Mouse (Mus musculus) hindbrain, embryonic 11.5 days (tissue): ENCODE results near the gene Map2k5. TPM values are rescaled to one million over a fixed set of nuclear protein-coding genes. Genes with fewer than 3 reads are reported as not detected.

Experiments used
- ATAC-seq: fragments of 200-750 bp; cut with Nextera tagmentation; 2 replicates; pipeline ENCODE4 v1.8.0; 2017; ENCODE audit warnings: mild to moderate bottlenecking, moderate TSS enrichment, moderate library complexity; ENCODE audit not compliant: low FRiP score
- DNase-seq: peaks from one replicate; pipeline ENCODE4 v3.0.0-alpha.2; 2015; ENCODE audit warnings: low spot score
- H3K27ac ChIP-seq: fragments of 300-500 bp; sonication (generic); 2 replicates; pipeline ENCODE4 v1.5.1; 2014; ENCODE audit warnings: mild to moderate bottlenecking, low read depth, low read length
- H3K27me3 ChIP-seq: fragments of 300-500 bp; sonication (generic); 2 replicates; pipeline ENCODE4 v1.6.1; 2014; ENCODE audit warnings: mild to moderate bottlenecking, low read length, moderate library complexity, mixed read lengths; ENCODE audit not compliant: control insufficient read depth, insufficient read depth
- H3K36me3 ChIP-seq: fragments of 300-500 bp; sonication (generic); 2 replicates; pipeline ENCODE4 v1.6.1; 2014; ENCODE audit warnings: mild to moderate bottlenecking, low read length, moderate library complexity, mixed read lengths; ENCODE audit not compliant: control insufficient read depth, insufficient read depth
- H3K4me1 ChIP-seq: fragments of 300-500 bp; sonication (generic); replicated peaks from 2 replicates; pipeline ENCODE4 v1.6.1; 2014; ENCODE audit warnings: low read length, mixed read lengths; ENCODE audit not compliant: control insufficient read depth, insufficient read depth
- H3K4me2 ChIP-seq: fragments of 300-500 bp; sonication (generic); replicated peaks from 2 replicates; pipeline ENCODE4 v1.6.1; 2014; ENCODE audit warnings: mild to moderate bottlenecking, low read depth, low read length
- H3K4me3 ChIP-seq: fragments of 300-500 bp; sonication (generic); 2 replicates; pipeline ENCODE4 v1.5.1; 2014; ENCODE audit warnings: low read depth, low read length
- H3K9ac ChIP-seq: fragments of 300-500 bp; sonication (generic); 2 replicates; pipeline ENCODE4 v1.6.1; 2014; ENCODE audit warnings: low read depth, low read length
- H3K9me3 ChIP-seq: fragments of 300-500 bp; sonication (generic); 2 replicates; pipeline ENCODE4 v1.6.1; 2016; ENCODE audit warnings: low read length; ENCODE audit not compliant: control insufficient read depth
- whole genome bisulfite sequencing: fragments of 180-500 bp; shearing (Covaris S2); extraction: QIAGEN DNeasy Blood & Tissue Kit; methylation state at CpG from one replicate; pipeline ENCODE4 v1.1.7; 2014; 5-methylcytosine and 5-hydroxymethylcytosine counted together
- polyA plus RNA-seq: library from polyadenylated mRNA; unstranded; fragments of >200 nt; fragmentation: Nextera tagmentation; extraction: Ambion mirVana; gene quantifications from 2 replicates; pipeline ENCODE4 v1.2.1, GENCODE M21; 2014

Map2k5 gene
- polyA plus RNA-seq, 1 experiment from 2014 or later, result 43.0 TPM

DNA sequence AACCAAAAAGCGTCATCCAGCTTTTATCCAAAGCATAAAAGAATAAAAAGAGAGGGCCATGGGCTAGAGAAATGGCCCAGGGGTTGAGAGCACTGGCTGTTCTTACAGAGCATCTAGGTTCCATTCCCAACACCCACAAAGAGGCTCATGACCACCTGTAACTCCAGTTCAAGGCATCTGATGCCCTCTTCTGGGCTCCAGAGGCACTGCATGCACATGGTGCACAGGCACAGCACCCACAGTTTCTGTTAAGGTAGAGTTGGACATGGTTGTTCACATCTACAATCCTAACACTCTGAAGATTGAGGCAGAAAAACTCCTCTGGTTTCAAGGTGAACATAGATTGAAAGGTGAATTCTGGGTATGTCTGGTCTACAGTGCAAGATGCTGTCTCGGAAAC, 44.6 kb downstream of the Map2k5 start:
- ATAC-seq (no peak), DNase-seq (no peak)
- no peaks in the 10 kb centered on the region for H3K27me3 ChIP-seq
- 0 out of 2 replicates have a peak, but pooled peaks cover 3% of the 10 kb centered on the region for H3K36me3 ChIP-seq
- no peak overlapping the region for H3K9ac ChIP-seq
- no peak overlapping the region for H3K27ac ChIP-seq
- no peaks in the 10 kb centered on the region for H3K4me1 ChIP-seq
- H3K4me3 ChIP-seq, result no peak overlapping the region
- no peak overlapping the region for H3K4me2 ChIP-seq
- 91% methylated on average over 2 of the region's 2 CpGs for WGBS
- no peaks in the 10 kb centered on the region for H3K9me3 ChIP-seq

DNA sequence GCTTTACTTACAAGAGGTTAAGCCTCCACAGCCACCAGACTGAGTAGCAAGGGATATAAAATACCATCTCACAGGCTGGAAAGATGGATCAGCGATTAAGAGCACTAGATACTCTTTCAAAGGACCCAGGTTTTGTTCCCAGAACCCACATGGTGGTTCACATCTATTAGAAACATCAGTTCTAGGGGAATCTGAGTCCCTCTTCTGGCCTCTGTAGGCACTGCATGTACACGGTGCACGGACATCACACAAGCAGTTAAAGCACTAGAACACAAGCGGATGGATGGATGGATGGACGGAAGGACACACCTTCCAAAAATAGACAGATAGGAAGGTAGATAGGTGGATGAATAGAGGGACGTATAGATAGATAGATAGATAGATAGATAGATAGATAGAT, 46.5 kb downstream of the Map2k5 start:
- no peak for ATAC-seq
- 94% methylated on average over 6 of the region's 6 CpGs for whole genome bisulfite sequencing
- H3K9ac ChIP-seq, result no peak overlapping the region
- H3K27ac ChIP-seq, result no peak overlapping the region
- no peaks in the 10 kb centered on the region for H3K9me3 ChIP-seq
- 0 out of 2 replicates have a peak, but pooled peaks cover 3% of the 10 kb centered on the region for H3K36me3 ChIP-seq
- H3K4me3 ChIP-seq, result no peak overlapping the region
- no peaks in the 10 kb centered on the region for H3K27me3 ChIP-seq
- DNase-seq, result no peak
- no peak overlapping the region for H3K4me2 ChIP-seq
- H3K4me1 ChIP-seq, result no peaks in the 10 kb centered on the region

DNA sequence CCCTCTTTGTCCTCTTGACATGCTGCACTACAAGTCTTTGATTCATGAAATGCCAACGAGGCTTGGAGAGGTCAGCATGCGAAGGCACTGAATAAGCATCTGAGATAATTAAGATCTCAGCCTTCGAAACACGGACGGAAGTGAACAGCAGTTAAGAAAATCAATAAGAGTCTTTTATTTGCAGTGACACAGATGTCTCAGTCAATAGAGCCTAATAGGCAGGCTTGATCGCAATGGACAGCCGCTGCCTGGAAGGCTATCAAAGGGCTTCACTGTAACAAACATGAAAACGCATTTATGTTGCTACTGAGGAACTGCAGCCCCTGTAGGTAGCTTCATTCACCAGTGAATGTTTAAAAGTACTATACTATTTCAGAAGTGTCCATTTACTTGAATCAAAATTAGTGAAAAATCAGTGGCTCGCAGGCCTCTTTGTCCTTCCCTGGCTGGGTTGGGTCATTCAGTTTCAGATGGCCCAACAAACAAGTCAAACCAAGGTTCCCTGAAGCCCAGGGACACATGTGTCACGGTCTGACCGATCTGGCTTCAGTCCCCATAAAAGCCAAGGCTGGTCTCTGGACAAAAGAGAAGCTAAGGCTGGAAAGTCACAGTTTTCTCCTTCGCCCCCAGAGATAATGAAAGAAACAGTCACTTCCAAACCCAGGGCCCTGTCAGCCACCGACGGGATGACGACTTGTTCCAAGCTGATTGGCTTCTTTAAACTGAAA, 48.6 kb downstream of the Map2k5 start:
- no peaks in the 10 kb centered on the region for H3K9me3 ChIP-seq
- H3K27me3 ChIP-seq, result no peaks in the 10 kb centered on the region
- DNase-seq (no peak), ATAC-seq (no peak)
- H3K9ac ChIP-seq, result no peak overlapping the region
- H3K4me2 ChIP-seq, result no peak overlapping the region
- no peaks in the 10 kb centered on the region for H3K4me1 ChIP-seq
- H3K4me3 ChIP-seq, result no peak overlapping the region
- WGBS, result 64% methylated on average over 15 of the region's 15 CpGs
- H3K27ac ChIP-seq, result no peak overlapping the region
- 0 out of 2 replicates have a peak, but pooled peaks cover 2% of the 10 kb centered on the region for H3K36me3 ChIP-seq

DNA sequence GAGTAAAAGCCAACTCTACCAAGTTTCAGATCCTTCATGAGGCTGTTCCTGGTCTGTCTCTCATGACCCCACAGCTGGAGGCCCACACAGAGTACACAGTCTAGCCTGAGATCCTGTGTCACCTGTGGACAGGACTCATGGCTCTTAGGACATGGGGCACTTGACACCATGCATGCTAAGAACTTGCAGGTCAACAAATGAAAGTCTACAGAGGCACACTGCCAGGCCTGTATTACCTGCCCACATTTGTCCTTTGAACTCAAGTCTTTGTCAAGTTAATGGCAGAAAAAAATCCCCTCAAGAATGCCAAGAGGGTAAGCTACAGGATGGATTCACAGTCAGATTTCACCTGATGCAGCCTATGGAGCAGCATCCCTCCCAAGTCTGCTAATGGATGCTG, 62.5 kb downstream of the Map2k5 start:
- H3K27ac ChIP-seq, result no peak overlapping the region
- H3K36me3 ChIP-seq, result no peaks in the 10 kb centered on the region
- no peaks in the 10 kb centered on the region for H3K9me3 ChIP-seq
- H3K4me3 ChIP-seq, result no peak overlapping the region
- no peak for ATAC-seq
- no peaks in the 10 kb centered on the region for H3K4me1 ChIP-seq
- no peak overlapping the region for H3K9ac ChIP-seq
- H3K4me2 ChIP-seq, result no peak overlapping the region
- no peak for DNase-seq
- no peaks in the 10 kb centered on the region for H3K27me3 ChIP-seq

DNA sequence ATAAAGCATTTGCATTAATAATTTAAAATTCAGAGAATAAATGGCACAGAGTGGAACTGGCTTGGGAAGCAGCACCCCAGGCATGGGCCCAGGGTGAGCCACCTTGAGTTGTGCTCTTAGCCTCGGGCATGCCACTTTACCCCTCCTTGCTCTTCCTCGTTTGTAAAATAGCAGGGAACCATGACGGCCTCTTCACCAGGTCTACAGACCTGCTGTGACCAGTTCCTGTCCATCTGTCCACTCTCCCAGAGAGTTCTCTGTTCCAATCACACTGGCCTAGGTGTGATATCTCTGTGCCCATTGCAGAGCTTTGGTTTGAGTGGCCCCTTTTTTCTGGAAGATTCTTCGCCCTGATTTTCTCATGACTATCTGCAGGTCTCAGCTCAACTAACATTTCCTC, 63.6 kb downstream of the Map2k5 start:
- H3K9ac ChIP-seq, result no peak overlapping the region
- H3K27ac ChIP-seq, result no peak overlapping the region
- no peak overlapping the region for H3K4me3 ChIP-seq
- no peaks in the 10 kb centered on the region for H3K4me1 ChIP-seq
- H3K4me2 ChIP-seq, result no peak overlapping the region
- DNase-seq, result no peak
- WGBS, result 66% methylated on average over 4 of the region's 4 CpGs
- no peaks in the 10 kb centered on the region for H3K27me3 ChIP-seq
- no peaks in the 10 kb centered on the region for H3K9me3 ChIP-seq
- no peak for ATAC-seq
- no peaks in the 10 kb centered on the region for H3K36me3 ChIP-seq

DNA sequence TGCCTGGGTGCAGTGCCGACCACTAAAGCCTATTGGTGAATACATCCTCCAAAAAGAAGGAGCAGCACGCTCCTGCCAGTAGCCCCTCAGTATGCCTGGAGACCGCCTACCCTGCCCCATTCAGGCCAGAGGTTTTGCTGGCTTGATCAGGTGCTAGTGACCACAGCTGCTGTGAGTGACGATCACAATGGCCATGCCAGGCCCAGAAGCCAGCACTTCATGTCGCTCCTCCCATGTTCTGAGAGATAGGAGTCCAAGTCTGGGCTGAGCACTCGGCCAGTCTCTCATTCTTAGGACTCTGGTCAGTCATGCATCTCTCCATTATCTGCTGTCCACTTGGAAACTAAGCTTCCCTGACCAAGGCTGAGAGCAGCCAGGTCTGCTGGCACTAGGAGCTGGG, 67.7 kb downstream of the Map2k5 start:
- no peaks in the 10 kb centered on the region for H3K9me3 ChIP-seq
- DNase-seq, result no peak
- H3K36me3 ChIP-seq, result no peaks in the 10 kb centered on the region
- no peak overlapping the region for H3K4me3 ChIP-seq
- H3K27me3 ChIP-seq, result no peaks in the 10 kb centered on the region
- WGBS, result 89% methylated on average over 6 of the region's 6 CpGs
- no peaks in the 10 kb centered on the region for H3K4me1 ChIP-seq
- ATAC-seq, result no peak
- H3K27ac ChIP-seq, result no peak overlapping the region
- H3K9ac ChIP-seq, result no peak overlapping the region
- H3K4me2 ChIP-seq, result no peak overlapping the region

DNA sequence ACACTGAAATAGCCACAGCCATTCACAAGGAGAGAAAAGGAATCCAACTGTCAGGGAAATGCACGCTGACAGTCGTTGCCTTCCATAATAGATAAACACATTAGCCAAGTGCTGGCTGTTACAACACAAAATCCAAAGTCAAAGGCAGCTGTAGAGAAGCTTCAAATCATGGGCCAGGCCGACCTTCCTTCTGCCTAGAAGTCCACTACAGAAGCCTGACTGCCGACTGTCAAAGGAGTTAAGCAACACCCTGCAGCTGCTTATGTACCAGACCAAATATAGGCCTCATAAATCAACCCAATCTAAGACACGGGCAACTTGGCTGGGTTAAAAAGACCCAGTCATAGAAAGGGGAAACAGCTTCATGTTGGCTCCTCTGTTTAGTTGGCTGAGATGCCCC, 68.7 kb downstream of the Map2k5 start:
- no peaks in the 10 kb centered on the region for H3K4me1 ChIP-seq
- no peak overlapping the region for H3K27ac ChIP-seq
- DNase-seq (no peak), ATAC-seq (no peak)
- no peak overlapping the region for H3K9ac ChIP-seq
- no peaks in the 10 kb centered on the region for H3K36me3 ChIP-seq
- 79% methylated on average over 5 of the region's 5 CpGs for WGBS
- no peak overlapping the region for H3K4me2 ChIP-seq
- H3K27me3 ChIP-seq, result no peaks in the 10 kb centered on the region
- H3K4me3 ChIP-seq, result no peak overlapping the region
- H3K9me3 ChIP-seq, result no peaks in the 10 kb centered on the region

DNA sequence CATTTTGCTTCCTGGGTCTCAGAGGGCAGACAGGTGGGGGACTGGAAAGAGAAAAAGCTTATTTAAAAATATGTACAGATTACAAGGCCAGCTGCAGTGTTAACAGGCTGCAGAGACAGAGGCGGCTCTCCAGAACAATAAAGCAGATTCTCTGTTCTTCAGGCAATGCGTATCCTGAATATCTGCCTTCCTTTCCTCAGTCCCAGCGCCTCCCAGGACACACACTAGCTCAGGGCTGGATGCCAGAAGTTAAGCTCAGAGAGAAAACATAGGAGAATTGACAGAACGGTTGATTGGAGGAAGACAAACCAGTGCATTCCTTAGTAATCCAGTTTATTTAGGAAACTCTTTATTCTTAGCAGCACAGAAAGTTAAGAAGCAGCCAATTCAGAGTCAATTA, 69.3 kb downstream of the Map2k5 start:
- Histone ChIP-seq H3K9ac (no peak overlapping the region), H3K4me2 (no peak overlapping the region), H3K4me1 (no peaks in the 10 kb centered on the region), H3K9me3 (no peaks in the 10 kb centered on the region), H3K4me3 (no peak overlapping the region), H3K36me3 (no peaks in the 10 kb centered on the region), H3K27me3 (no peaks in the 10 kb centered on the region), H3K27ac (no peak overlapping the region)
- no peak for ATAC-seq
- DNase-seq, result no peak
- WGBS, result 76% methylated on average over 4 of the region's 4 CpGs

DNA sequence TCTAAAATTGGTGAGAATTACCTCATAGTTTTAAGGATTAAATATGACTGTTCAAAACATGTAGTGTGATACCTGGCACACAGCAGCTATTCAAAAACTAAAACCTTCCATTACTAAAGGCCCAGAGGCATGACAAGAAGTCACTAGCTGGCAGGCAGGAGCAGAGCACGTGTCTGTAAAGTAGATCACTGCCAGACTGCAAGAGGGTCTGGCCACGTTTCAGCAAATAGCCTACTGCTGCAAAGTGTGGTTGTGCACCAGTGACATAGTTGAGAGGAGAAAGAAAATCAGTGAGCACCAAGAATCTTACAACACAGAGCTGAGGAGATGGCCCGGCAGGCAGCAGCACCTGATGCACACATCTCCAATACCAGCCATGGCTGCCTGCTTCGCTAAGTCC, 75.2 kb downstream of the Map2k5 start:
- Histone ChIP-seq H3K36me3 (no peaks in the 10 kb centered on the region), H3K4me3 (no peak overlapping the region), H3K27ac (no peak overlapping the region), H3K4me1 (no peaks in the 10 kb centered on the region), H3K4me2 (no peak overlapping the region), H3K9me3 (no peaks in the 10 kb centered on the region), H3K9ac (no peak overlapping the region), H3K27me3 (no peaks in the 10 kb centered on the region)
- DNase-seq (no peak), ATAC-seq (no peak)
- 89% methylated on average over 4 of the region's 4 CpGs for WGBS
